Mouse (Mus musculus) cortical plate, adult 2 months (tissue): Measurements from ENCODE around the gene Diexf. TPM values are rescaled to one million over a fixed set of nuclear protein-coding genes. Genes with fewer than 3 reads are reported as not detected.

Experiments used
- H3K27ac ChIP-seq: fragments of 200-500 bp; 2 replicates; pipeline ENCODE4 v1.5.1; 2012; ENCODE audit warnings: low read length, control low read depth, inconsistent platforms; ENCODE audit not compliant: insufficient read depth
- H3K4me1 ChIP-seq: fragments of 200-500 bp; 2 replicates; pipeline ENCODE4 v1.6.1; 2011; ENCODE audit warnings: low read length; ENCODE audit not compliant: control insufficient read depth, insufficient read depth
- H3K4me3 ChIP-seq: fragments of 200-500 bp; 2 replicates; pipeline ENCODE4 v1.5.1; 2011; ENCODE audit warnings: mild to moderate bottlenecking, low read length, control low read depth; ENCODE audit not compliant: insufficient read depth
- CTCF ChIP-seq: fragments of 200-500 bp; IDR thresholded peaks from 2 replicates; pipeline ENCODE4 v1.5.1; 2011; ENCODE audit warnings: mild to moderate bottlenecking, control low read depth, low read length; ENCODE audit not compliant: insufficient read depth; ENCODE audit errors: extremely low read depth
- POLR2A ChIP-seq: fragments of 200-500 bp; IDR thresholded peaks from 2 replicates; pipeline ENCODE4 v1.6.1; 2011; ENCODE audit warnings: mild to moderate bottlenecking, low read length, control low read depth; ENCODE audit not compliant: insufficient read depth; ENCODE audit errors: extremely low read depth
- polyA plus RNA-seq: library from polyadenylated mRNA; depleted of rRNA; stranded (reverse); fragments of >200 nt; gene quantifications from 2 replicates; pipeline ENCODE4 v1.2.3, GENCODE M21; 2012

Gene Diexf
- polyA plus RNA-seq, 1 experiment, result 22.7 TPM

- Histone ChIP-seq H3K4me3 (no peak overlapping the region), H3K4me1 (no peaks in the 10 kb centered on the region; the same call in 1 of the 2 replicates), H3K27ac (no peak overlapping the region)
- TF ChIP-seq CTCF, result no peak
- TF ChIP-seq POLR2A, result no peak
These were observed 6.8 kb downstream of the Diexf start for GRCm38 (mm10) chr1:193123290-193123689.

- H3K4me1 ChIP-seq, result no peaks in the 10 kb centered on the region; the same call in 1 of the 2 replicates
- no peak for TF ChIP-seq CTCF
- no peak for TF ChIP-seq POLR2A
- H3K4me3 ChIP-seq, result no peak overlapping the region
- H3K27ac ChIP-seq, result 0 out of 2 replicates have a peak overlapping the region, but pooled peaks have one; percentile 17
These were observed 7.3 kb downstream of the Diexf start for GRCm38 (mm10) chr1:193122793-193123192.

GRCm38 (mm10) chr1:193112093-193112492 is 18.0 kb downstream of the Diexf start:
- TF ChIP-seq CTCF (no peak), POLR2A (no peak)
- H3K4me1 ChIP-seq, result no peaks in the 10 kb centered on the region
- H3K27ac ChIP-seq, result no peak overlapping the region
- no peak overlapping the region for H3K4me3 ChIP-seq

GRCm38 (mm10) chr1:193102996-193103395 is 27.1 kb downstream of the Diexf start:
- TF ChIP-seq POLR2A (no peak), CTCF (no peak)
- Histone ChIP-seq H3K27ac (no peak overlapping the region), H3K4me1 (peaks cover 5% of the 10 kb centered on the region), H3K4me3 (no peak overlapping the region)

- H3K27ac ChIP-seq, result no peak overlapping the region; the same call in 1 of the 2 replicates
These were observed 27.5 kb downstream of the Diexf start for GRCm38 (mm10) chr1:193102556-193102955.

GRCm38 (mm10) chr1:193102029-193102428 is 28.0 kb downstream of the Diexf start:
- H3K27ac ChIP-seq, result no peak overlapping the region
- TF ChIP-seq POLR2A (no peak), CTCF (no peak)

More at GRCm38 (mm10) chr1:193102556-193102955, 27.5 kb downstream of the Diexf start:
- peaks cover 5% of the 10 kb centered on the region for H3K4me1 ChIP-seq
- TF ChIP-seq POLR2A (no peak), CTCF (no peak)
- no peak overlapping the region for H3K4me3 ChIP-seq

GRCm38 (mm10) chr1:193098946-193099345 is 31.1 kb downstream of the Diexf start:
- H3K27ac ChIP-seq, result no peak overlapping the region
- no peak for TF ChIP-seq CTCF
- no peak for TF ChIP-seq POLR2A

More at GRCm38 (mm10) chr1:193102029-193102428, 28.0 kb downstream of the Diexf start:
- Histone ChIP-seq H3K4me3 (no peak overlapping the region), H3K4me1 (peaks cover 5% of the 10 kb centered on the region)

GRCm38 (mm10) chr1:193093596-193093995 is 36.5 kb downstream of the Diexf start:
- Histone ChIP-seq H3K4me3 (no peak overlapping the region), H3K27ac (no peak overlapping the region), H3K4me1 (peaks cover 11% of the 10 kb centered on the region)
- TF ChIP-seq CTCF, result no peak
- no peak for TF ChIP-seq POLR2A

More at GRCm38 (mm10) chr1:193098946-193099345, 31.1 kb downstream of the Diexf start:
- no peak overlapping the region for H3K4me3 ChIP-seq
- peaks cover 5% of the 10 kb centered on the region for H3K4me1 ChIP-seq

GRCm38 (mm10) chr1:193092771-193093170 is 37.3 kb downstream of the Diexf start:
- H3K27ac ChIP-seq, result no peak overlapping the region
- no peak overlapping the region for H3K4me3 ChIP-seq
- H3K4me1 ChIP-seq, result peaks cover 11% of the 10 kb centered on the region
- TF ChIP-seq CTCF, result no peak
- TF ChIP-seq POLR2A, result no peak

- H3K27ac ChIP-seq, result peak overlapping the region; percentile 45
- TF ChIP-seq POLR2A (no peak), CTCF (no peak)
- peaks cover 22% of the 10 kb centered on the region for H3K4me1 ChIP-seq
- no peak overlapping the region for H3K4me3 ChIP-seq
These were observed 39.2 kb downstream of the Diexf start for GRCm38 (mm10) chr1:193090894-193091293.
